Mouse (Mus musculus): ENCODE measurements around the gene Tjp3.

- TF ChIP-seq POLR2A (IDR thresholded peaks at IDR 0.05; ENCODE audit: borderline replicate concordance, insufficient read depth, low read length): no peak
- no peak for TF ChIP-seq CTCF (IDR thresholded peaks at IDR 0.05; ENCODE audit: borderline replicate concordance, insufficient read depth, low read depth, low read length)
These were observed 36.6 kb upstream of the Tjp3 start for GRCm38 (mm10) chr10:81327959-81328358.

Data from cerebellum, adult 2 months (tissue).